Mouse (Mus musculus) liver, postnatal 0 days (tissue): Measurements from ENCODE around the gene Pik3r4. TPM values are rescaled to one million over a fixed set of nuclear protein-coding genes. Genes with fewer than 3 reads are reported as not detected.
"Not testable (repeated sequence)": the region's sequence is repeated elsewhere in the genome, so short reads cannot be mapped to it uniquely, and the experiment has no call there.

Experiments
- ATAC-seq: fragments of 200-750 bp; cut with Nextera tagmentation; 2 replicates; pipeline ENCODE4 v1.8.0; 2017; ENCODE audit warnings: mild to moderate bottlenecking, moderate library complexity
- DNase-seq: peaks from one replicate; pipeline ENCODE4 v3.0.0-alpha.2; 2016
- H3K27ac ChIP-seq: fragments of 300-500 bp; sonication (generic); 2 replicates; pipeline ENCODE4 v1.5.1; 2014; ENCODE audit warnings: antibody characterized with exemption, moderate library complexity, mild to moderate bottlenecking, low read depth
- H3K27me3 ChIP-seq: fragments of 300-500 bp; sonication (generic); 2 replicates; pipeline ENCODE4 v1.6.1; 2014; ENCODE audit warnings: low read length, control low read depth, mixed read lengths; ENCODE audit not compliant: insufficient read depth
- H3K36me3 ChIP-seq: fragments of 300-500 bp; sonication (generic); replicated peaks from 2 replicates; pipeline ENCODE4 v1.6.1; 2014; ENCODE audit warnings: mild to moderate bottlenecking, control low read depth, low read length, moderate library complexity, mixed read lengths; ENCODE audit not compliant: insufficient read depth
- H3K4me1 ChIP-seq: fragments of 300-500 bp; sonication (generic); 2 replicates; pipeline ENCODE4 v1.6.1; 2014; ENCODE audit warnings: antibody characterized with exemption, mild to moderate bottlenecking, control low read depth; ENCODE audit not compliant: insufficient read depth
- H3K4me2 ChIP-seq: fragments of 300-500 bp; sonication (generic); 2 replicates; pipeline ENCODE4 v1.6.1; 2014; ENCODE audit warnings: low read depth, mild to moderate bottlenecking, low read length, moderate library complexity, mixed read lengths
- H3K4me3 ChIP-seq: fragments of 300-500 bp; sonication (generic); 2 replicates; pipeline ENCODE4 v1.5.1; 2014; ENCODE audit warnings: low read depth, low read length
- H3K9ac ChIP-seq: fragments of 300-500 bp; sonication (generic); replicated peaks from 2 replicates; pipeline ENCODE4 v1.6.1; 2014; ENCODE audit warnings: mild to moderate bottlenecking, moderate library complexity
- H3K9me3 ChIP-seq: fragments of 300-500 bp; sonication (generic); 2 replicates; pipeline ENCODE4 v1.6.1; 2016; ENCODE audit warnings: mild to moderate bottlenecking, control low read depth, low read length, mixed read lengths
- CTCF ChIP-seq: sonication (generic); IDR thresholded peaks from 2 replicates; pipeline ENCODE4 v1.5.1; 2016; ENCODE audit warnings: antibody characterized with exemption, low read depth
- EP300 ChIP-seq: IDR thresholded peaks from 2 replicates; pipeline ENCODE4 v1.6.1; 2016; ENCODE audit warnings: antibody characterized with exemption, low read depth, mild to moderate bottlenecking
- WGBS: fragments of 180-500 bp; shearing (Covaris S2); extraction: QIAGEN DNeasy Blood & Tissue Kit; methylation state at CpG from one replicate; pipeline ENCODE4 v1.1.7; 2014; ENCODE audit not compliant: insufficient replicate concordance; 5-methylcytosine and 5-hydroxymethylcytosine counted together
- polyA plus RNA-seq: library from polyadenylated mRNA; unstranded; fragments of >200 nt; fragmentation: Nextera tagmentation; extraction: Ambion mirVana; gene quantifications from 2 replicates; pipeline ENCODE4 v1.2.1, GENCODE M21; 2015

The Pik3r4 gene
- polyA plus RNA-seq, 1 experiment from 2014 or later, result 5.6 TPM

DNA sequence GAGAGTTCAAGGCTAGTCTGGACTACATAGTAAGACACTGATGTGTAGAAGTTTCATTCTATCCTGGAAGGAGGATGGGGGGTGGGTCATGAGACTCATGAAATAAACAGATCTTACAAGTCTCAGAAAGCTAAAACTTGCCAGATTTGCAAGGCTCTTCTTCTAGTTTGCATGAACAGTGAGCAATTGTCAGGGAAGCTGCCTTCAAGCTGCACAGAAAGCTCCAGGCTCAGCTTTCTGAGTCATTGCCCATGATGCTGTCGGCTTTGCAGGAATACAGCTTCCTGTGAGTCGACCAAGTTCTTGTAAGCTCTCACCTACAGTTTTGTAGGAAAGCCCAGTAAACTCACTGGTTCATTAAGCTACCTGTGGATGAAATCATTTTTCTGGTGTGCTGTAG lies 8.8 kb upstream of the Pik3r4 start:
- ATAC-seq (no peak), DNase-seq (no peak)
- H3K9me3 ChIP-seq, result no peaks in the 10 kb centered on the region
- H3K27ac ChIP-seq, result no peak overlapping the region
- no peak overlapping the region for H3K9ac ChIP-seq
- TF ChIP-seq EP300, result no peak
- no peak for TF ChIP-seq CTCF
- 62% methylated on average over 2 of the region's 2 CpGs for WGBS
- H3K27me3 ChIP-seq, result no peaks in the 10 kb centered on the region
- H3K4me3 ChIP-seq, result no peak overlapping the region
- no peaks in the 10 kb centered on the region for H3K4me1 ChIP-seq
- no peak overlapping the region for H3K4me2 ChIP-seq
- H3K36me3 ChIP-seq, result no peaks in the 10 kb centered on the region

DNA sequence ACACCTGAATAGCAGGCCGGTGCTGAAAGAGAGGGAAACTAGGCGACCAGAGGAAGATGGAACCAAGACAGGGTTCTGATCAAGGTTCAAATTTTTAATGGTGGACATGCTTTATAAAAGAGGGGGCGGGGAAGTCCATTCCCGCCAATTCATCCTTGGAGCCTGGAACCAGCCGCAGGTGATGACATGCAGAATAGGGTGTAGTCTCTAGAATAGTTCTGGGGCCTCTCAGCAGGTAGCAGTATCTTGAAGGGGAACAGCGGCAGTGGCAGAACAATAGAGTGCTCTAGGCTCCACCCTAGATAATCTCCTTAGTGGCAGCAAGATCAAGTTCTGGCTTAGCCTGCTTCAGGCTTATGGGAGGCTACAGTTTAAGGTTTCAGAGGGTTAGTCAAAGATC lies 1.4 kb upstream of the Pik3r4 start:
- H3K9me3 ChIP-seq, H3K4me1 ChIP-seq, H3K9ac ChIP-seq, H3K4me3 ChIP-seq, ATAC-seq, H3K36me3 ChIP-seq, H3K27me3 ChIP-seq, H3K4me2 ChIP-seq, DNase-seq, H3K27ac ChIP-seq: not testable (repeated sequence)
- WGBS, result 78% methylated on average over 6 of the region's 6 CpGs

DNA sequence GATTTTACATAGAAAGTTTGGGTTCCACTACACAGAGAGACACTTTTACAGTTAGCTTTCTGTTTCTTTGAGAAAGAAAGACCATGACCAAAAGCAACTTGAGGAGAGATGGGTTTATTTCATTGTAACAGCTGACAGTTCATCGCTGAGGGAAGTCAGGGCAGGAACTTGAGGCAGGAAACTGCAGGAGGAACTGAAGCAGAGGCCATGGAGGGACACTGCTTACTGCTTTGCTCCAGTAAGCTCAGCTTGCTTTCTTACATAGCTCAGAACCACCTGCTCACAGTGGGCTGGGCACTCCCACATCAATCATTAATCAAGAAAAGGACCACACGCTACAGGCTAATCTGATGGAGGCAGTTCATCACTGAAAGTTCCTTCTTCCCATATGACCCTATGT lies 13.4 kb downstream of the Pik3r4 start:
- Histone ChIP-seq H3K9me3 (no peaks in the 10 kb centered on the region), H3K4me1 (no peaks in the 10 kb centered on the region), H3K27ac (no peak overlapping the region), H3K36me3 (peaks cover 18% of the 10 kb centered on the region), H3K4me2 (no peak overlapping the region), H3K9ac (no peak overlapping the region), H3K27me3 (no peaks in the 10 kb centered on the region), H3K4me3 (no peak overlapping the region)
- DNase-seq (no peak), ATAC-seq (no peak)
- WGBS, result 46% methylated on average over 2 of the region's 2 CpGs
- TF ChIP-seq EP300 (no peak), CTCF (no peak)

DNA sequence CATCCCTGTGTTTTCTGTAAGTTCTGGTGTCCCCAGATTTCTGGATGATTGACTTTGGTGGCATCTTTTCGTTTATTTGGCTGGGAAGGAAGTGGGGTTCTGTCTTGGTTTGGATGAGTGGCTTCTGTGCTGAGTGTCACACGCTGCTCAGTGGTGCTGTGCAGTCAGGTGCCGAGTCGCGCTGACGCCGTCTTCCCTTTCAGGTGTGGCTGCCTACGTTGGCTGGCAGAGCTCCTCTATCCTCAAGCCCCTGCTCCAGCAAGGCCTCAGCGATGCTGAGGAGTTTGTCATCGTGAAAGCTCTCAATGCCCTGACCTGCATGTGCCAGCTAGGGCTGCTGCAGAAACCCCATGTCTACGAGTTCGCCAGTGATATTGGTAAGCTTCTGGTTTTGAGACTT lies 15.4 kb downstream of the Pik3r4 start:
- no peak overlapping the region for H3K4me2 ChIP-seq
- ATAC-seq, result no peak
- 85% methylated on average over 12 of the region's 12 CpGs for WGBS
- no peak overlapping the region for H3K4me3 ChIP-seq
- TF ChIP-seq EP300 (no peak), CTCF (no peak)
- no peaks in the 10 kb centered on the region for H3K27me3 ChIP-seq
- no peak overlapping the region for H3K9ac ChIP-seq
- H3K9me3 ChIP-seq, result no peaks in the 10 kb centered on the region
- peaks cover 19% of the 10 kb centered on the region for H3K36me3 ChIP-seq
- DNase-seq, result no peak
- no peaks in the 10 kb centered on the region for H3K4me1 ChIP-seq
- no peak overlapping the region for H3K27ac ChIP-seq

DNA sequence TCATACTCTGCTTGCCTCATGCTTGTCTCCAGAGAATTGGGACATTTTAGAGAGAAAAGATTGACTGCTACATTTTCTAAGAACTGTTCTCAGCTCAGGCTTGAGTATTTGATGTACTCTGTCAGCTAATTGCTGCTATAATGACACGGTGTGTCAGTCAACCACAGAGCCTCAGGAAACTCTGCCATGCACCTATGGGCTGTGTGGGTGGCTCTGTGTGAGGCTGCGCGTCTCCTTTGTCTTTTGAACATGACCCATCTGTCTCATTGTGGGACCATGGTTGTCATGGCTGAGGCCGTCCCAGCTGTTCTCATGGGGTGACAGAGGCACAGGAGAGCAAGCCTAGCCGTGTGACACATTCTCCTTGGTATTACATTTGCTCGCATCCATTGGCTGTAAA lies 17.1 kb downstream of the Pik3r4 start:
- WGBS, result 77% methylated on average over 6 of the region's 6 CpGs
- no peaks in the 10 kb centered on the region for H3K27me3 ChIP-seq
- no peak overlapping the region for H3K27ac ChIP-seq
- H3K4me1 ChIP-seq, result no peaks in the 10 kb centered on the region
- peaks cover 17% of the 10 kb centered on the region for H3K36me3 ChIP-seq
- TF ChIP-seq CTCF, result no peak
- no peak for TF ChIP-seq EP300
- H3K9ac ChIP-seq, result no peak overlapping the region
- no peak overlapping the region for H3K4me2 ChIP-seq
- no peaks in the 10 kb centered on the region for H3K9me3 ChIP-seq
- ATAC-seq (no peak), DNase-seq (no peak)
- H3K4me3 ChIP-seq, result no peak overlapping the region

DNA sequence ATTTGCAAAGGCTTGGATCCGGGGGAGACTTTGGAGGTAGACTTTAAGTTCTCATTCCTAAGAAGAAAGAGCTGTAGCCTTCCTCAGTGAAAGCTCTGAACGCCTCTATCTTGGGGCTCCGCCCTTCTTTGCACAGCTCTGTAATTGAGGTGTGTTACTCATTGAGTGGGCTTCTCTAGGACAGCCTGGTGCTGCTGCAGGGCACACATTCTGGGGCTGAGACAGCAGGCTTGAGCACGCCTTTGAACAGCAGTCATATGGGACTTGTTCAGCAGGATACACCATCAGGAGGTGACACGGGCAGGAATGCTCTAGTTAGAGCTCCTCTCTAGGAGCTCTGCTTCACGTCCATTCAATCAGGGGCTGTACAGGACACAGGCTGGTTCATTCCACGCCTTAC lies 22.5 kb downstream of the Pik3r4 start:
- no peak for ATAC-seq
- Histone ChIP-seq H3K4me1 (no peaks in the 10 kb centered on the region), H3K4me2 (no peak overlapping the region), H3K27ac (no peak overlapping the region), H3K27me3 (no peaks in the 10 kb centered on the region), H3K9me3 (no peaks in the 10 kb centered on the region), H3K4me3 (no peak overlapping the region), H3K9ac (no peak overlapping the region), H3K36me3 (peaks cover 55% of the 10 kb centered on the region)
- no peak for TF ChIP-seq EP300
- TF ChIP-seq CTCF, result no peak
- 82% methylated on average over 7 of the region's 7 CpGs for WGBS
- DNase-seq, result no peak

DNA sequence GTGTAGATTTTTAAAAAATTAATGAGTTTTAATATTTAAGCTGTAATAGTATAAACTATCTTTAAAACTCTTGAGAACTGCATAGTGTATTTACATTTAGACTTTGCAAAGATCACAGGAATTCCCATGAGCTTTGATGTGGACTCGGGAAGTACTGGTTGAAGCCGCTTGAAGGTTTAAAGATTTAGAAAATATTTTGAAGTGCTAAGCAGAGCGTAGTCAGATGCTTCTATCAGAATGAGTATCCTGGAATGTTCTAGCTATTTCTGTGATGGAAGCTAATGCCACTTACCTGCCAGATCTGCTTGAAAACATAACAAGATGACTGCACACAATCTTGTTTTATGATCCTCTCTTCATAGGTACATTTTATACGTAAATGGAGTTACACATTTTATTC lies 28.1 kb downstream of the Pik3r4 start:
- H3K4me1 ChIP-seq, result no peaks in the 10 kb centered on the region
- H3K9ac ChIP-seq, result no peak overlapping the region
- WGBS, result 92% methylated on average over 4 of the region's 4 CpGs
- no peaks in the 10 kb centered on the region for H3K9me3 ChIP-seq
- H3K4me3 ChIP-seq, result no peak overlapping the region
- H3K27me3 ChIP-seq, result no peaks in the 10 kb centered on the region
- TF ChIP-seq CTCF, result no peak
- TF ChIP-seq EP300, result no peak
- no peak overlapping the region for H3K4me2 ChIP-seq
- H3K27ac ChIP-seq, result no peak overlapping the region
- H3K36me3 ChIP-seq, result peaks cover 50% of the 10 kb centered on the region
- ATAC-seq, result no peak
- no peak for DNase-seq
